8 mouse cellular contexts compared by ENCODE assay signal in genomic region chr5:32459251-32459881, GRCm38 (mm10). TPM values are rescaled to one million over a fixed set of nuclear protein-coding genes. Genes with fewer than 3 reads are reported as not detected.
DNase-seq lines count a peak whose midpoint lies in the region; ATAC-seq and TF ChIP-seq lines count a peak whose summit lies in the region.

No protein-coding gene starts in this region.

- WGBS in heart, embryonic 11.5 days (ENCODE audit: insufficient replicate concordance) = under 1% methylated on average over 40 of the region's 63 CpGs
- 0% methylated on average over 28 of the region's 63 CpGs for WGBS in embryonic facial prominence, embryonic 14.5 days
- WGBS in midbrain, embryonic 10.5 days = under 1% methylated on average over 63 of the region's 63 CpGs

- no peak for TF ChIP-seq CTCF in testis, adult 2 months (IDR thresholded peaks at IDR 0.05; ENCODE audit: control insufficient read depth, insufficient read depth, insufficient replicate concordance, low read depth, low read length)

- peak overlapping the region; percentile 66 for H3K4me2 ChIP-seq in heart, embryonic 11.5 days
- H3K4me2 ChIP-seq in embryonic facial prominence, embryonic 14.5 days (ENCODE audit: low read depth, low read length) = peak overlapping the region; percentile 62

- no peak for DNase-seq in heart, adult 18-20 months
- no peak for DNase-seq in testis, postnatal 10 days (ENCODE audit: low spot score)
- peak; percentile 44 for DNase-seq in embryonic facial prominence, embryonic 14.5 days (ENCODE audit: low spot score)
- no peak for DNase-seq in midbrain, embryonic 10.5 days (ENCODE audit: low spot score)
- DNase-seq in yolk sac, embryonic 10.5 days (ENCODE audit: low spot score) = no peak

- H3K4me1 ChIP-seq in heart, embryonic 11.5 days (ENCODE audit: control insufficient read depth, insufficient read depth, low read length) = peaks cover 13% of the 10 kb centered on the region
- H3K4me1 ChIP-seq in testis, adult 2 months (ENCODE audit: control insufficient read depth, insufficient read depth, low read length) = peaks cover 2% of the 10 kb centered on the region; the same call in 1 of the 2 replicates
- H3K4me1 ChIP-seq in embryonic facial prominence, embryonic 14.5 days (ENCODE audit: control insufficient read depth, insufficient read depth, low read length) = peaks cover 6% of the 10 kb centered on the region; the same call in 1 of the 2 replicates
- peaks cover 16% of the 10 kb centered on the region for H3K4me1 ChIP-seq in midbrain, embryonic 10.5 days

- H3K27me3 ChIP-seq in heart, embryonic 11.5 days (ENCODE audit: control insufficient read depth, insufficient read depth, low read length) = no peaks in the 10 kb centered on the region
- H3K27me3 ChIP-seq in testis, adult 2 months (ENCODE audit: control insufficient read depth, insufficient read depth, low read length) = no peaks in the 10 kb centered on the region
- no peaks in the 10 kb centered on the region for H3K27me3 ChIP-seq in embryonic facial prominence, embryonic 14.5 days (replicated peaks; ENCODE audit: control insufficient read depth, insufficient read depth, low read length)
- no peaks in the 10 kb centered on the region for H3K27me3 ChIP-seq in midbrain, embryonic 10.5 days (ENCODE audit: low read depth, poor library complexity, severe bottlenecking)

- peak overlapping the region; percentile 100 for H3K27ac ChIP-seq in heart, embryonic 11.5 days (ENCODE audit: low read depth, low read length)
- H3K27ac ChIP-seq in testis, adult 2 months (ENCODE audit: control insufficient read depth, insufficient read depth, low read depth, low read length) = peak overlapping the region; percentile 96
- peak overlapping the region; percentile 100 for H3K27ac ChIP-seq in embryonic facial prominence, embryonic 14.5 days (replicated peaks; ENCODE audit: low read depth, low read length)
- H3K27ac ChIP-seq in midbrain, embryonic 10.5 days (replicated peaks) = peak overlapping the region; percentile 100

- peak; percentile 38; the same call in 1 of the 2 replicates for TF ChIP-seq POLR2A in testis, adult 2 months (IDR thresholded peaks at IDR 0.05; ENCODE audit: control insufficient read depth, low read depth, low read length)

- H3K4me3 ChIP-seq in heart, embryonic 11.5 days (ENCODE audit: low read depth, low read length) = peak overlapping the region; percentile 95
- H3K4me3 ChIP-seq in testis, adult 2 months (ENCODE audit: control insufficient read depth, low read depth, low read length) = peak overlapping the region; percentile 99
- peak overlapping the region; percentile 87 for H3K4me3 ChIP-seq in embryonic facial prominence, embryonic 14.5 days (ENCODE audit: low read depth, low read length)
- peak overlapping the region; percentile 96 for H3K4me3 ChIP-seq in midbrain, embryonic 10.5 days

- no peaks in the 10 kb centered on the region for H3K9me3 ChIP-seq in heart, embryonic 11.5 days (replicated peaks; ENCODE audit: control insufficient read depth, low read length)
- H3K9me3 ChIP-seq in embryonic facial prominence, embryonic 14.5 days (ENCODE audit: control insufficient read depth, low read length) = no peaks in the 10 kb centered on the region
- H3K9me3 ChIP-seq in midbrain, embryonic 10.5 days (replicated peaks) = no peaks in the 10 kb centered on the region

- ATAC-seq in heart, embryonic 11.5 days (replicated peaks; ENCODE audit: insufficient number of reproducible peaks, low FRiP score, low TSS enrichment) = peak; percentile 71
- ATAC-seq in embryonic facial prominence, embryonic 14.5 days (ENCODE audit: low read depth) = peak; percentile 77
- ATAC-seq in inflammation-experienced regulatory T-cells, adult 6 months = peak; percentile 5

- no peaks in the 10 kb centered on the region for H3K36me3 ChIP-seq in heart, embryonic 11.5 days (ENCODE audit: control insufficient read depth, insufficient read depth, low read length)
- no peaks in the 10 kb centered on the region for H3K36me3 ChIP-seq in testis, adult 2 months (ENCODE audit: control insufficient read depth, insufficient read depth, low read length)
- no peaks in the 10 kb centered on the region for H3K36me3 ChIP-seq in embryonic facial prominence, embryonic 14.5 days (ENCODE audit: control insufficient read depth, insufficient read depth, low read length)
- H3K36me3 ChIP-seq in midbrain, embryonic 10.5 days = peaks cover 15% of the 10 kb centered on the region; the same call in 1 of the 2 replicates

- peak overlapping the region; percentile 96 for H3K9ac ChIP-seq in heart, embryonic 11.5 days (ENCODE audit: low read depth, low read length)
- peak overlapping the region; percentile 99 for H3K9ac ChIP-seq in embryonic facial prominence, embryonic 14.5 days (ENCODE audit: low read depth, low read length)

RNA-seq across cellular contexts. Expression of gene Ppp1cb, which starts 0.7 kb away (rescaled TPM):
- polyA plus RNA-seq in heart, embryonic 11.5 days (2014; fragmentation: Nextera tagmentation; extraction: Ambion mirVana) = 264 and 300 TPM in 2 replicates
- total RNA-seq in heart, adult 18-20 months (2021) = 100 to 1,000 TPM; 450 to 464 TPM
- polyA plus RNA-seq in testis, adult 2 months (2012; rRNA removed) = 13.4 and 21.2 TPM in 2 replicates
- 197 and 221 TPM in 2 replicates for polyA plus RNA-seq in embryonic facial prominence, embryonic 14.5 days (2014; fragmentation: Nextera tagmentation; extraction: Ambion mirVana)
- polyA plus RNA-seq in inflammation-experienced regulatory T-cells, adult 6 months (2017; shearing (Covaris generic)) = 100 to 1,000 TPM in 2 of 3 experiments, 10 to 100 TPM in 1; 83.2 to 212 (median 169) TPM
- polyA plus RNA-seq in midbrain, embryonic 10.5 days (2016; fragmentation: Nextera tagmentation; extraction: Ambion mirVana) = 205 and 213 TPM in 2 replicates

Comparison
In these comparisons a context has a peak if more than half of its experiments do, and no peak if none do; other contexts are left out.
1. ATAC-seq: peak in every context shown above with its lines; median percentile 77 in embryonic facial prominence, embryonic 14.5 days; 71 in heart, embryonic 11.5 days; 5 in inflammation-experienced regulatory T-cells, adult 6 months.